Mouse (Mus musculus): ENCODE data around the gene Slc38a4. TPM values are rescaled to one million over a fixed set of nuclear protein-coding genes. Genes with fewer than 3 reads are reported as not detected.

The Slc38a4 gene
- polyA plus RNA-seq, 1 experiment: 0.35 TPM

GRCm38 (mm10) chr15:96966326-96966725, 89.4 kb downstream of the Slc38a4 start:
- Histone ChIP-seq H3K36me3 (ENCODE audit: control insufficient read depth, insufficient read depth, low read length) (no peaks in the 10 kb centered on the region), H3K4me3 (ENCODE audit: control insufficient read depth, low read depth, low read length) (no peak overlapping the region), H3K27me3 (ENCODE audit: control insufficient read depth, insufficient read depth, low read length) (no peaks in the 10 kb centered on the region), H3K4me1 (ENCODE audit: control insufficient read depth, insufficient read depth, low read length) (no peaks in the 10 kb centered on the region), H3K27ac (ENCODE audit: control insufficient read depth, insufficient read depth, low read depth, low read length) (no peak overlapping the region)
- TF ChIP-seq CTCF (IDR thresholded peaks at IDR 0.05; ENCODE audit: control insufficient read depth, insufficient read depth, insufficient replicate concordance, low read depth, low read length): no peak
- TF ChIP-seq POLR2A (IDR thresholded peaks at IDR 0.05; ENCODE audit: control insufficient read depth, low read depth, low read length): no peak

GRCm38 (mm10) chr15:96963735-96964134, 92.0 kb downstream of the Slc38a4 start:
- no peak overlapping the region for H3K4me3 ChIP-seq (ENCODE audit: control insufficient read depth, low read depth, low read length)
- TF ChIP-seq CTCF (IDR thresholded peaks at IDR 0.05; ENCODE audit: control insufficient read depth, insufficient read depth, insufficient replicate concordance, low read depth, low read length): no peak
- no peaks in the 10 kb centered on the region for H3K4me1 ChIP-seq (ENCODE audit: control insufficient read depth, insufficient read depth, low read length)
- H3K27me3 ChIP-seq (ENCODE audit: control insufficient read depth, insufficient read depth, low read length): no peaks in the 10 kb centered on the region
- H3K27ac ChIP-seq (ENCODE audit: control insufficient read depth, insufficient read depth, low read depth, low read length): no peak overlapping the region
- no peaks in the 10 kb centered on the region for H3K36me3 ChIP-seq (ENCODE audit: control insufficient read depth, insufficient read depth, low read length)

GRCm38 (mm10) chr15:96963318-96963717, 92.4 kb downstream of the Slc38a4 start:
- H3K4me3 ChIP-seq (ENCODE audit: control insufficient read depth, low read depth, low read length): no peak overlapping the region
- TF ChIP-seq CTCF (IDR thresholded peaks at IDR 0.05; ENCODE audit: control insufficient read depth, insufficient read depth, insufficient replicate concordance, low read depth, low read length) (no peak), POLR2A (IDR thresholded peaks at IDR 0.05; ENCODE audit: control insufficient read depth, low read depth, low read length) (no peak)
- no peaks in the 10 kb centered on the region for H3K36me3 ChIP-seq (ENCODE audit: control insufficient read depth, insufficient read depth, low read length)
- no peak overlapping the region for H3K27ac ChIP-seq (ENCODE audit: control insufficient read depth, insufficient read depth, low read depth, low read length)
- H3K27me3 ChIP-seq (ENCODE audit: control insufficient read depth, insufficient read depth, low read length): no peaks in the 10 kb centered on the region
- no peaks in the 10 kb centered on the region for H3K4me1 ChIP-seq (ENCODE audit: control insufficient read depth, insufficient read depth, low read length)

GRCm38 (mm10) chr15:96960343-96960742, 95.4 kb downstream of the Slc38a4 start:
- no peak for TF ChIP-seq POLR2A (IDR thresholded peaks at IDR 0.05; ENCODE audit: control insufficient read depth, low read depth, low read length)
- no peak for TF ChIP-seq CTCF (IDR thresholded peaks at IDR 0.05; ENCODE audit: control insufficient read depth, insufficient read depth, insufficient replicate concordance, low read depth, low read length)
- no peaks in the 10 kb centered on the region for H3K27me3 ChIP-seq (ENCODE audit: control insufficient read depth, insufficient read depth, low read length)

GRCm38 (mm10) chr15:96959247-96959646, 96.5 kb downstream of the Slc38a4 start:
- no peak overlapping the region for H3K27ac ChIP-seq (ENCODE audit: control insufficient read depth, insufficient read depth, low read depth, low read length)
- no peak overlapping the region for H3K4me3 ChIP-seq (ENCODE audit: control insufficient read depth, low read depth, low read length)
- TF ChIP-seq CTCF (IDR thresholded peaks at IDR 0.05; ENCODE audit: control insufficient read depth, insufficient read depth, insufficient replicate concordance, low read depth, low read length): no peak
- TF ChIP-seq POLR2A (IDR thresholded peaks at IDR 0.05; ENCODE audit: control insufficient read depth, low read depth, low read length): no peak
- H3K36me3 ChIP-seq (ENCODE audit: control insufficient read depth, insufficient read depth, low read length): no peaks in the 10 kb centered on the region
- H3K27me3 ChIP-seq (ENCODE audit: control insufficient read depth, insufficient read depth, low read length): no peaks in the 10 kb centered on the region
- H3K4me1 ChIP-seq (ENCODE audit: control insufficient read depth, insufficient read depth, low read length): no peaks in the 10 kb centered on the region

More at GRCm38 (mm10) chr15:96960343-96960742, 95.4 kb downstream of the Slc38a4 start:
- Histone ChIP-seq H3K27ac (ENCODE audit: control insufficient read depth, insufficient read depth, low read depth, low read length) (no peak overlapping the region), H3K36me3 (ENCODE audit: control insufficient read depth, insufficient read depth, low read length) (no peaks in the 10 kb centered on the region), H3K4me3 (ENCODE audit: control insufficient read depth, low read depth, low read length) (no peak overlapping the region), H3K4me1 (ENCODE audit: control insufficient read depth, insufficient read depth, low read length) (no peaks in the 10 kb centered on the region)

GRCm38 (mm10) chr15:96956699-96957098, 99.1 kb downstream of the Slc38a4 start:
- Histone ChIP-seq H3K27me3 (ENCODE audit: control insufficient read depth, insufficient read depth, low read length) (no peaks in the 10 kb centered on the region), H3K36me3 (ENCODE audit: control insufficient read depth, insufficient read depth, low read length) (no peaks in the 10 kb centered on the region), H3K4me1 (ENCODE audit: control insufficient read depth, insufficient read depth, low read length) (no peaks in the 10 kb centered on the region; the same call in 1 of the 2 replicates), H3K27ac (ENCODE audit: control insufficient read depth, insufficient read depth, low read depth, low read length) (no peak overlapping the region), H3K4me3 (ENCODE audit: control insufficient read depth, low read depth, low read length) (no peak overlapping the region)
- TF ChIP-seq CTCF (IDR thresholded peaks at IDR 0.05; ENCODE audit: control insufficient read depth, insufficient read depth, insufficient replicate concordance, low read depth, low read length) (no peak), POLR2A (IDR thresholded peaks at IDR 0.05; ENCODE audit: control insufficient read depth, low read depth, low read length) (no peak)

GRCm38 (mm10) chr15:96954389-96954788, 101.4 kb downstream of the Slc38a4 start:
- no peak for TF ChIP-seq POLR2A (IDR thresholded peaks at IDR 0.05; ENCODE audit: control insufficient read depth, low read depth, low read length)
- no peak for TF ChIP-seq CTCF (IDR thresholded peaks at IDR 0.05; ENCODE audit: control insufficient read depth, insufficient read depth, insufficient replicate concordance, low read depth, low read length)

GRCm38 (mm10) chr15:96953938-96954238, 101.9 kb downstream of the Slc38a4 start:
- Histone ChIP-seq H3K27me3 (ENCODE audit: control insufficient read depth, insufficient read depth, low read length) (no peaks in the 10 kb centered on the region), H3K4me3 (ENCODE audit: control insufficient read depth, low read depth, low read length) (no peak overlapping the region), H3K4me1 (ENCODE audit: control insufficient read depth, insufficient read depth, low read length) (no peaks in the 10 kb centered on the region; the same call in 1 of the 2 replicates), H3K27ac (ENCODE audit: control insufficient read depth, insufficient read depth, low read depth, low read length) (no peak overlapping the region), H3K36me3 (ENCODE audit: control insufficient read depth, insufficient read depth, low read length) (no peaks in the 10 kb centered on the region)
- no peak for TF ChIP-seq POLR2A (IDR thresholded peaks at IDR 0.05; ENCODE audit: control insufficient read depth, low read depth, low read length)
- TF ChIP-seq CTCF (IDR thresholded peaks at IDR 0.05; ENCODE audit: control insufficient read depth, insufficient read depth, insufficient replicate concordance, low read depth, low read length): no peak

More at GRCm38 (mm10) chr15:96954389-96954788, 101.4 kb downstream of the Slc38a4 start:
- H3K27me3 ChIP-seq (ENCODE audit: control insufficient read depth, insufficient read depth, low read length): no peaks in the 10 kb centered on the region
- no peaks in the 10 kb centered on the region; the same call in 1 of the 2 replicates for H3K4me1 ChIP-seq (ENCODE audit: control insufficient read depth, insufficient read depth, low read length)
- H3K4me3 ChIP-seq (ENCODE audit: control insufficient read depth, low read depth, low read length): no peak overlapping the region
- H3K36me3 ChIP-seq (ENCODE audit: control insufficient read depth, insufficient read depth, low read length): no peaks in the 10 kb centered on the region
- H3K27ac ChIP-seq (ENCODE audit: control insufficient read depth, insufficient read depth, low read depth, low read length): no peak overlapping the region
